Mouse (Mus musculus) gastrocnemius, postnatal 4 days (tissue): ENCODE measurements at regions not wholly inside any gene's neighbourhood (a gene's known extent, or its start where the extent isn't known, plus 50 kb on each side); places are given as distances from the start of the nearest gene placed in this dataset.

Experiments used
- DNase-seq, 2 experiments: peaks; one replicate each; pipeline ENCODE4 v3.0.0; 2021 to 2022; ENCODE audit warnings: low spot score in 2 of 2, mixed read lengths in 2 of 2

DNA sequence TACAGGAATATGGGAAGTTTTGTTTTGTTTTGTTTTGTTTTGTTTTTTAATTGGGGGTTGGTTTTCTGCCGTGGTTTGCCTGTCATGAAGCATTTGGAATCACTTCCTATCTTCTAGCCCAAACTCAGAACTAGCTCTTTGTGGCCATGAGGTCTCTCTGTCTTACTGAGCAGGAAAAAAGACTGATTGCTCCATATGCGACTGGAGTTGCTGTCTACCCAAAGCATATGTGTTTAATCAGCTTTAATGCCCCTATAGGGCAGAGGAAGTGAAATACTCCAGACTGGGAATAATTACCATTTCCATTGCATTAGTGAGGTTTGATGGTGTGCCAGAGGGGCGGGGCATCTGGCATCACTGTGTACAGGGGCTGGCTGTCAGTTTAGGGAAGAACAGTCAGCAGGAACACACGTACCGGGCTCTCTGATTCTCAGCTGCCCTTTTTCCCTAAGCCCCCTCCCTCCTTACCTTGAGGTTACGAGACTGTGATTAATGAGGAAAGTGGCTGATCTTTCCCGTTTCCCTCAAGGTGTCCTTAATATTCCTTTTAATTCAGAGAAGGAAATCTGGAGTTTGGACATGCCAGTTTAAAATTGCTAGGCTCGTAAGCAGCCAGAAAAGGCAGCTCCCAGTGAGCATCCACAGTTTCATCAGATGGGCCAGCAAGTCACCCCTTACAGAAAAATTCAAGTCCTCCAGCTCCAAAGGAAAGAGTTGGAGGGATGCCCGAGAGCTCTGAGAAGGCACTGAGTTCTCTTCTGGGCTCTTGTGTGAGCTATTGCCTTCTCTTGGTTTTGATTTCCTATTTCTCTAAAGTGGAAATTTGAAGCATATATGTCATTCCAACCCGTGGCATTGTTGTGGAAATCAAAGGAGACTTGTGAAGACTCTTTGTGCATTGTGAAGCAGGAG is 2482.1 kb upstream of the 5930422O12Rik start:
- DNase-seq: no peak

DNA sequence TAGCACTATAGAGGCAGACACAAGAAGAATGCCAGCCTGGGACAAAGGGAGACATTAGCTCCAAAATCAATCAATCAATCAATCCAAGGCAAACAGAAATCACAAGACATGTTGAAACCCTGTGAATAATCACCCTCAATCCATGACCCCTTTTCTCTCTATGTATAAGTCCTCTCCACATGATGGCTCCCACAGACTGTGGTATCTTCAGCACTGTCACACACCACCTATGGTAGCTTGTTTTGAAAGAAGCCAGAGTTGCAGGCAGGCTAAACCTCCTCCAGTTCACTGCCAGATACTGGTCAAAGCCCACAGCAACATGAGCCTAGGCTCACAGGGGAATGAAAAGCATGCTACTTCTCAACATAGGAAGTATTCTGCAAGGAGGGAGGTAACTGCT is 2475.7 kb upstream of the 5930422O12Rik start:
- no peak for DNase-seq

DNA sequence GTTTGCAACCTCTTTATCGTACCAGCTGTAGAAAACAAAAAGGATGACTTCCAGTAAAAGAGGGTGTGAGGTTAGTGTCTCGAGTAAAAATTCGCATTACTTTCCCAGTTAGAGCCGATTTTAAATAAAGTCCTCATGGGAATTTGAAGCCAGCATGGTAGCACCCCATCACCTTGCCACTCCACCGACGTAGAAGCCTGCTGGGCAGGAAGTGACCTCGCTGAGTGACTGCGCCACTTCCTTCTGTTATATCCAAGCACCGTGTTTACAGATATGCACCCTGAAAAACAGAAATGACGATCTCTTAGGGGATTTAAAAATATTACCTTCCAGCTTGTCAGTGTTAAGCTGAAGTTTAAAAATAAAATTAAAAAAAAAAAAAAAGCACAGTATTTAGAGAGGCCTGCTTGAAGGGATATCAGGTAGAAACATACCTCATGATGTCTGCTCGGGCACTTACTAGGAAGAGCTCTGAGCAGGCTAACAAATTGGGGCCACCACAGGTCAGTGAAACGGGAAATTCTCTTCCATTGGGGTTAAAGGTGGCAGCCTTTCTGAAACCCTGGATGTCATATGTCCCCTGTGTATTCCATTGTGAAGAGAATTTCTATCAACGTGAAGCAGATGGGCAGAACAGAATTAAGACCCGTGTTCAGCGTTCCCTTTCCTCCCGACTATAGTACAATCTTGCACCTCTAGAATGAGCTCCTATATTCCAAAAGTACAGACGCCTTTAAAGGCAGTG is 2468.9 kb upstream of the 5930422O12Rik start:
- DNase-seq: no peak

DNA sequence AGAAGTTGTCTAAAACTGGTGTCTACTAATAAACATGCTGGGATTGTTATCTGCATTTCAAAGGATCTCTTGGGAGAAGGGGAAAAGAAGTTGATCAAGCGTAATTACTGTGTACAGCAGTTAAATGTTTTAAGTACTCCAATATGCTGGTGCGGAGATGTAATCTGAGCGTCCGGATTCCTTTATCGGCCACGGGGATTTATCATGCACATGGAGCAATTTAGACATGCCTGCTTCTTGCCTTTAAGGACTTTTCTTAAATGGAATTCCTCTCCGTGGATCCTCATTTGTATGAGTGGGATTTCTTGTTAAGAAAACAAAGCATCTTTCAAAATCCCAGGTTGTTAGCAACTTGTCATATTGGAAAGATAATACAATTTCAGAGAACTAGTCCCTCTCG is 2468.0 kb upstream of the 5930422O12Rik start:
- no peak for DNase-seq

DNA sequence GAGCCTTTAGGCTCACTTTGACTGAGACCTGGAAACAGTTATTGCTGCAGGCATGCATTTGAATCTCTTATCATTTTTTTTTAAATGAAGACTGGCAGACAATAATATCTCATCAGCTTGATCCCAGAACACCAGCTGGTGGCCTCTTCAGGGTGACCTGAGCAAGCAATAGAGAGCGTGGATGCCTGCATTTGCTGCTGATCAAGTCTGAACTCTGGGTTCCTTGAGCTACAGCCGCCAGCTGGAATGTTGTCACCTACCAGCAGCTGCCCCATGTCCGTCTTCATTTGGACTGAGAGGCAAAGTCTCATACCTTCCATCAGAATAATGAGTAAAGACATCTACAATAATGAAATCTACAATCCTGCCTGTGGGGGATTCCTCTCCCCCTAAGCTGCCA is 2466.3 kb upstream of the 5930422O12Rik start:
- no peak for DNase-seq

DNA sequence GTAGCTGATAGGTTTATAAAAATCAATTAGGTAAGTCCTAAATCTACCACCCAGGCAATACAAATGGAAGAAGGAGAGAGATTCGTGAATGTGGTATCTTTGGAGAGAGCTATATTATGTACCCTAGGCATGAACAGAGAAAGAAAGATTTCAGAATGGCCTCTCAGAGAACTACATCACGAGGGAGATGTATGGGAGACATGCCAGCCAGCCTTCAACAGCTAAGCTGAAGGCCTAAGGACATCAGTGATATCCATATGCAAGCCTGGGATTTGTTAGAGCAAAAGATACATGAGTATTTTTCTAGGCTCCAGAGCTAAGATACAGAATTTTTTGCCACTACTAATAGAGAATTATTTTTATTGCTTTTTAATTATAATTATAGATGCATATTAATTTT is 2445.7 kb upstream of the 5930422O12Rik start:
- DNase-seq: no peak

DNA sequence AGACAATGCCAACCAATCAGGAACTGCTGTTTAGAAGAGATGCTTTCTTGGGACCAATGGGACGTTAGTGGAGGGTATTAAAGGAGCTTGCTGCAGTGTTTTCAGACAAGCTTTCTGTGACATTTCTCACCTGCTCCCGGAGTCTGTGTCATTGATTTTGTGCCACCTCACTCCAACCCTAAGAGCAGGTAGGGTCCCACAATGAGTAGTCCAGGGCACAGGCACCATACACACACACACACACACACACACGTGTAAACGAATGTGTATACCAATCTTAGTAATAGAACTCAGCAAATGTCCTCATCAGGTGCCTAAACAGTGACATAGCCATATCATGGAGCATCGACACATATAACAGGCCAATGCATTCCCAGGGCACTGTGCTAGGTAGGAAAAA is 2440.5 kb upstream of the 5930422O12Rik start:
- DNase-seq: no peak

DNA sequence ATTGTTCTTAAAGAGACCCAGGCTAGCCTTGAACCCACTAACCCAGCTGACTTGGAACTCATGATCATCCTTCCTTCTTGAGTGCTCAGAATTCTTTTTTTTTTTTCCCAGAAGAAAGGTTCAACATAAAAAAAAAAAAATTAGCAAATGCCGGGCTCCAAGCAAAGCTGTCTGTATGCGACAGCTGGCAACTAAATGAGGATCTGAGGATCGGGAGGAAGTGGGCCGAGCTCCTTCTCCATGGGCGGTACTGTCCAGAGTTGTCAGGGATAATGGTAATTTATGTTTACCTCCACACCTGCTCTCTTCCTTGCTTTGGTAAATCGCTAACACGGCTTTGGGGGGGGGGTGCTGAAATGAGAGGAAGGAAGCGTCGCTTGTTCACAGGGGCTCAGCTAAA is 2429.9 kb upstream of the 5930422O12Rik start:
- no peak for DNase-seq

DNA sequence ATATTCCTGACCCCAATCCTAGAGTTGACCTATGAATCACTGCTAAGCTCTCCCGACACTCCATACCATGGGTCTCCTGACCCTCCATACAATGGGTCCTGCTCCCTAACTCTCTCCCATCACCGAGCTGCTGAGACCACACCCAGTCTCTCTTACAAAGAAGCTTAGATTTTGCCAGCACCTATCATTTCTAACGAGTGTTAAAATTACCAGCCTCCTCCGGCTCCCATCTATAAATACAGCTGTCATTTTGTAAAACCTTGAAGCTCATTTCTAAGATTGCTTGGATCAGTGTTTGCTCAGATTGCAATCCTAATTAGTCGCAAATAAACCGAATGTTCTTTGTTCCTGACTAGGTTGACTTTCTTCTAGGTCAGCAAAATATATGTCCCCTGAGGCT is 2428.4 kb upstream of the 5930422O12Rik start:
- no peak for DNase-seq

DNA sequence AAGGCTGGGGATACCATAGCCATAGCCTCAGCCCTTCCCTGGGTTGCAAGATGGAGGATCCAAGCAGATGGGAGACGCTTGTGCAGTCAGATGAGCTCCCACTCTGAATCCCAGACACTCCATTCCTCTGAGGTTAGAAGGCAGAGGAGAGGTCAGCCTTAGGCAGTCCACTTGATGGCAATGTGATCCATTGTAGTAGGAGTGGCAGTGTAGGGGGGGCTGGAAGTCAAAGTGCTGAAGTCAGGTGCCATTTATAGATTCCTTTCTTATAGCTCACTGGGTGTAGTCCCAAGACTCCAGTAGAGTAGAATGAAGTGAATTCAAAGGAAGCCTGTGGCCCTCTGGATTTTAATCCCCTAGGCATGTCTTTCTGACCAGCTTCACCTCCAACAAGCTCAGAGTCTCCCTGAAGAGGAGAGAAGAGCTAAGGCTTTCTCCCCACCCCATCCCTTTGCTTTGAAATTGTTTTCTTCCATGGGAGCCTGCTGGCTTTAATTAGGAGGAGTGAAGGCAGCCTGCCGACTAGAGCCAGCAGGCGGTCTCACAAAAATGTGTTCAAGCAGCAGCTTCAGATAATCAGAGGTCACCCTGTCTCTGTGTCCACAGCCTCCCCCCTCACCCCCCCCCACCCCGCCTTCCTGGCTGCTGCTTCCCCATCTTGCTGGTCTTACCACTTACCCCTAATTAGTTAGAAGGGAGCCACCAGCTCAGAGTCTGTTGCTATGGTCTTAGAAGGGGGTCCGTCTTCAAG is 2426.4 kb upstream of the 5930422O12Rik start:
- no peak for DNase-seq

DNA sequence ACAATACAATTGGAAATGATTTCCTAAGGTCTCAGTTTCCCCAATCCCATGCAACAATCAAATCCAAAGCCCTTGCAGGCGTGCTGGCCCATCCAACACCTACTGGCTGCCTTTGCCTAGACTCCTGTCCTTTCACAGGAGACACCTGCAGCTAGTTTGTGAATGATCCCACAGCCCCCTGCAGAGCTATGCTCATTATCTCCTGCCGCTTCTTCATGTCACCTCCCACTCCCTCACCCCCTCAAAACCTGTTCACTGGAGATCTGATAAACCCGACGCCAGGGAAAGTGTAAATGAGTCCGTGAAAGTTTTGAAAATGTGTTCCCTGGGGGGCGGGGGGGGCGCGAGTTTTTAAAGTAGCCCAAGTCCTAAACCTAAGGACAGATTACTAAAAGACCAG is 2420.2 kb upstream of the 5930422O12Rik start:
- no peak for DNase-seq

DNA sequence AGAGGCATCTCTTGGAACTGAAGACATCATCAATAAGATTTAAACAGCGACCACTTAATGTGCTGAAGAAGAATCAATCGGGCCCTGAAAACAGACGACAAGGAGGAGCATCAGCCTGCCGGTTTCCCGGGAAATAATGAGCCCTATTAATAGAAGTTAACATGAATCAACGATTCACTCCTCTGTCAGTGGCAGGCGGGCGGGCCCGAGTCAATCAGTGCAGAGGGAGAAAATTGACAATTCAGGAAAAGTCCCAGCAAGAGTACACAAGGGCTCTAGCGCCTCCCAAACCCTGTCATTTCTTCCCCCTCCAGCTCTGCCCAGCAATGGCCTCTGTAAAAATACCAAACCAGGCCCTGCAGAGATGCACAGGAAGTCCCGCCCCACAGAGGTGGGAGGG is 2416.4 kb upstream of the 5930422O12Rik start:
- DNase-seq: no peak

DNA sequence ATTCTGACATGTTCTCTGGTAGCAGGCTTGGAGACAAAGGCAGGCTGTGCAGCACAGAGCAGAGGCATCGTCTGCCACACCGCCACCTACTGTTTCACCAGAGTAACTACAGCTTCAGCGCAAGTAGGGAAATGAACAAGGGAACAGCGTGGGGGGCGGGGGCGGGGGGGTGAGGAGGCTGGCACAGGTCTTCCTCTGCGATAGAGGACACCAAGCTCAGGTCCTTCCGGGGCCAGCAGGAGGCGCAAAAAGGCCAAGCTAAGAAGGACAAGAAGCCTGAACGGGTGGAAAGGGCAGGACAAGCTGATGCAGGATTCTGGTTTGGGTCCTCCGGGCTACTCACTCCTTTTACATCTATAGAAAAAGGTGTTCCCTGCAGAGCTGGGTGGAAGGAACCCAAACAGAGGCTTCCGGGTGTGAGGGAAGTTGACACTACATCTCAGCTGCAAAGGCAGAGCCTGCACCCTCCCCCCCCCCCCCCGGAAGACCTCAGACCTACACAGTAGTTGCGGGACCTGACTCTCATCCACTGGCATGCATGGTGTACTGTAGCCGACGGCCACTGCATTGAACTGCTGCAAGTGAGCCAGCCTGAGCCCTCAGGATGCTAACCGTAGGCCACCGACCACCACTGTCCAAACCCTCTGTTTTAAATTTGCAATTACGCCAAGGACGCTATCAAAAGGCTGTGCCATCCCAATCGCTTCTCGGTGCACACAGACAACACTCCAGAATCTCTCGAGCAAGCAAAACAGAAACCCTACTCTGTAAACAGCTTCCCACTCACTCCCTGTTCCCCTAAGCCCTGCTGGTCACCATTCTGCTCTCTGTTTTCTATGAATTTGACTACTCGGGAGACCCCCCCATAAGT is 2396.6 kb upstream of the 5930422O12Rik start:
- DNase-seq: peak in 1 of 2 experiments; percentile 52

DNA sequence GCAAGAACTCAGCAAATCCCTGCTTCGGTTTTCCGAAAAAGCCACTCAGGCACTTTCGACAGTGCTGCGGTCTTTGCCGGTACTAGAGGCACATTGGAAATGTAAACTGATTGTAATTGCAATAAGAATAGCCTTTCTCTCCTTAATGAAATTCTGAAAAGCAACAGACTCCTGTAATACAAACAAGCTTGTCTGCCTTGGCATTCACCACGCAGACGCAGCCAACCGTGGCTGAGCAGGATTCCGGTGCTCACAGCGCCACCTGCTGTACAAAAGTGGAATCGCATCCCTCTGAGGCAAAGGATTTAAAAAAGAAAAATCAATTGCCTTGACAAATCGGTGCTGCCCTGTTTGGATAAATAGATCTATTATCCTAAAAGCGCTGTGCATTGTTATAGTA is 2395.2 kb upstream of the 5930422O12Rik start:
- DNase-seq: peak; percentile 70 to 84

DNA sequence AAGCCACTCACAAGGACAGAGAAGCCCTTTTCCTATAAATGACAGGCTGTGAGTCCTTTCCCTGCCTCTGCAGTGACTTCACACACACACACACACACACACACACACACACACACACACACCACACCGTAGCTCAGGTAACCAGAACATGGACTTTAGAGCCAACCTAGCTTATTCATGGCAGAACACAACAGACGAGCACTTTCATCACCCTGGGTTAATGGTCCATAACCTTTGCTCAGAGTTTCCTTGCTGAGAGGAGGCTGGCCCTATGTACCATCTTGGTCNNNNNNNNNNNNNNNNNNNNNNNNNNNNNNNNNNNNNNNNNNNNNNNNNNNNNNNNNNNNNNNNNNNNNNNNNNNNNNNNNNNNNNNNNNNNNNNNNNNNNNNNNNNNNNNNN is 2391.6 kb upstream of the 5930422O12Rik start:
- DNase-seq: no peak
